Mouse (Mus musculus): ENCODE measurements around the gene Necab2. TPM values are rescaled to one million over a fixed set of nuclear protein-coding genes. Genes with fewer than 3 reads are reported as not detected.

Gene Necab2
- polyA plus RNA-seq, 1 experiment from 2014 or later, result 1.1 TPM

DNA sequence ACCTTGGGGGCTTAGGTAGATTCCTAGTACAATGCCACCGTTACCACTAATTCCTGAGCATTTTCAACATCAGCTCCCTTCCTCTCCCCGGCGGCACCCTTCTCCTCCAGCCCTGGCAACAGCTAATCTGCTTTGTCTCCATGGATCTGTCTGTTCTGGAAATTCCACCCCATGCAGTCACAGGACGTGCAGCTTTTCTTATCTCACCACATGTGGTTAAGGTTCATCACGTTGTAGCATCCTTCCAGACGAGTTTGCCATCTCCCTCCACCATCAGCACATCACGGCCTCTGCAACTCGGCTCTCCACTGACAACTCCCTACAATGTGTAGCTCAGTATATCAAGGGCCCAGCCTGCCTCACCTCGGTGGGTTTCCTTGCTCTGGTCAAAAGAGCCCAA is 59.0 kb downstream of the Necab2 start:
- ATAC-seq (replicated peaks; ENCODE audit: low FRiP score), result no peak
- Histone ChIP-seq H3K27ac (ENCODE audit: low read depth, low read length) (no peak overlapping the region), H3K27me3 (replicated peaks; ENCODE audit: control insufficient read depth, insufficient read depth, low read length) (peaks cover 6% of the 10 kb centered on the region), H3K4me2 (no peak overlapping the region), H3K4me3 (ENCODE audit: low read depth, low read length) (no peak overlapping the region), H3K4me1 (replicated peaks; ENCODE audit: control insufficient read depth, insufficient read depth, low read length) (no peaks in the 10 kb centered on the region), H3K36me3 (ENCODE audit: control insufficient read depth, insufficient read depth, low read length) (peaks cover 23% of the 10 kb centered on the region), H3K9me3 (ENCODE audit: control insufficient read depth, low read length) (no peaks in the 10 kb centered on the region), H3K9ac (ENCODE audit: low read depth, low read length) (no peak overlapping the region)
- 42% methylated on average over 9 of the region's 9 CpGs for WGBS
- DNase-seq (ENCODE audit: low spot score), result no peak

DNA sequence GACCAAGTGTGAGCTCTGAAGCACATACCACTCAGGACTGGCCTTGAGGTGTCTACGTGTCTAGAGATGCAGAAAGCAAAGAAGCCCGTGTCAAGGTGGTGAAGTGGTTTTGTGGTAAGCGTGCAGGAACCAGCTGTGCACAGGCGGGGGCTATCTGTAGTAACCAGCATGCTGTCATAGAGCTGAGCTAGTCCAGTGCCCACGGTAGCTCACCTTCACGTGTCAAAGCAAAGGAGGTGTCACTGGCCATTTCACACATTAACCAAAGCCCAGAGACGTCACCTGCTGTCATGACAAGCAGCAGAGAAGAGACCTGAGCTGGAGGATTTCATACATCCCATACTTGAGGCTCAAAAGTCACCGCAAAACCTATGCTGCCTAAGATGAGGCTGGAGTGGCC is 59.6 kb downstream of the Necab2 start:
- no peak overlapping the region for H3K27ac ChIP-seq (ENCODE audit: low read depth, low read length)
- no peaks in the 10 kb centered on the region for H3K4me1 ChIP-seq (replicated peaks; ENCODE audit: control insufficient read depth, insufficient read depth, low read length)
- DNase-seq (ENCODE audit: low spot score) (no peak), ATAC-seq (replicated peaks; ENCODE audit: low FRiP score) (0 out of 2 replicates have a peak, but pooled peaks have one; percentile 21)
- H3K4me3 ChIP-seq (ENCODE audit: low read depth, low read length), result no peak overlapping the region
- peaks cover 3% of the 10 kb centered on the region; the same call in 1 of the 2 replicates for H3K27me3 ChIP-seq (replicated peaks; ENCODE audit: control insufficient read depth, insufficient read depth, low read length)
- WGBS, result 64% methylated on average over 8 of the region's 8 CpGs
- no peak overlapping the region for H3K9ac ChIP-seq (ENCODE audit: low read depth, low read length)
- no peak overlapping the region for H3K4me2 ChIP-seq
- no peaks in the 10 kb centered on the region for H3K9me3 ChIP-seq (ENCODE audit: control insufficient read depth, low read length)
- peaks cover 27% of the 10 kb centered on the region for H3K36me3 ChIP-seq (ENCODE audit: control insufficient read depth, insufficient read depth, low read length)

DNA sequence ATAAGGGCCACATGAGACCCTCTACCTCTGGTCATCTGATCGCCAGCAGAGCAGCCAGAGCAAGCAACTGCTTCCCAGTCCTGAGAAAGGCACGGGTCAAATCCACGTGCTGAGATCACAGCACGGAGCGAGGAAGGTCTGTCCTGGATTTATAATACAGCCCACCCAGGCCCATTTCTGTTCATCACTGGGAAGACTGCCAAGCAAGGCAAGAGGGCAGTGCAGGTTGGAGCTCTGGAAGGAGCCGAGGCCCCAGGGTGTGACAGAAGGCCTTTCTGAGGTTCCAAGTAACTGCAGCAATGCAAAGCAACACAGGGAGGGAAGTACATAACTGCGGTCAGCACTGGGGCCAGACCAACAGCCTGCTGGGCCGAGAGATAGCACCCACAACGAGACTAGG is 64.0 kb downstream of the Necab2 start:
- Histone ChIP-seq H3K4me3 (ENCODE audit: low read depth, low read length) (no peak overlapping the region), H3K36me3 (ENCODE audit: control insufficient read depth, insufficient read depth, low read length) (peaks cover 60% of the 10 kb centered on the region), H3K9me3 (ENCODE audit: control insufficient read depth, low read length) (no peaks in the 10 kb centered on the region), H3K27me3 (replicated peaks; ENCODE audit: control insufficient read depth, insufficient read depth, low read length) (no peaks in the 10 kb centered on the region), H3K4me2 (no peak overlapping the region), H3K4me1 (replicated peaks; ENCODE audit: control insufficient read depth, insufficient read depth, low read length) (no peaks in the 10 kb centered on the region), H3K27ac (ENCODE audit: low read depth, low read length) (no peak overlapping the region), H3K9ac (ENCODE audit: low read depth, low read length) (no peak overlapping the region)
- no peak for DNase-seq (ENCODE audit: low spot score)
- no peak for ATAC-seq (replicated peaks; ENCODE audit: low FRiP score)
- 85% methylated on average over 9 of the region's 9 CpGs for WGBS

DNA sequence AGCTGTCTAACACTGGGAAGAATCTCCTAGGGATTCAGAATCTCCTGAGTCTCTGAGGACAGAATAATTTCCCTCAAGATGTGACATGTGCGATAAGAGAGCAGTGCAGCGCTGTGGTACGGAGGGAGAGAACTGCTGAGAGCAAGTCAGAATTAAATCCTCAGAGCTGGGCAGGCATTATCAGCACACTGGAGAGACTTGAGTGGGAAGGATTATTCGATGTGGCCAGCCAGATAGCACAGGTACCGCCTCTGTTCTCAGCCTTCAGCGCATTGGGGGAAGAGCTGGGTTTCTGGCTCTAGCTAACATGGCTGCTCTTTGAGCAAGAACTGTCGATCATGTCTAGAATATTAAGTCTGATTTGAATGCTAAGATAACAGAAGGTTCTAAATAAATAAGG is 65.2 kb downstream of the Necab2 start:
- Histone ChIP-seq H3K27ac (ENCODE audit: low read depth, low read length) (no peak overlapping the region), H3K4me1 (replicated peaks; ENCODE audit: control insufficient read depth, insufficient read depth, low read length) (no peaks in the 10 kb centered on the region), H3K9me3 (ENCODE audit: control insufficient read depth, low read length) (no peaks in the 10 kb centered on the region), H3K9ac (ENCODE audit: low read depth, low read length) (no peak overlapping the region), H3K36me3 (ENCODE audit: control insufficient read depth, insufficient read depth, low read length) (peaks cover 65% of the 10 kb centered on the region), H3K27me3 (replicated peaks; ENCODE audit: control insufficient read depth, insufficient read depth, low read length) (no peaks in the 10 kb centered on the region), H3K4me3 (ENCODE audit: low read depth, low read length) (no peak overlapping the region), H3K4me2 (no peak overlapping the region)
- 85% methylated on average over 7 of the region's 7 CpGs for WGBS
- ATAC-seq (replicated peaks; ENCODE audit: low FRiP score) (peak; percentile 22; the same call in 1 of the 2 replicates), DNase-seq (ENCODE audit: low spot score) (no peak)

DNA sequence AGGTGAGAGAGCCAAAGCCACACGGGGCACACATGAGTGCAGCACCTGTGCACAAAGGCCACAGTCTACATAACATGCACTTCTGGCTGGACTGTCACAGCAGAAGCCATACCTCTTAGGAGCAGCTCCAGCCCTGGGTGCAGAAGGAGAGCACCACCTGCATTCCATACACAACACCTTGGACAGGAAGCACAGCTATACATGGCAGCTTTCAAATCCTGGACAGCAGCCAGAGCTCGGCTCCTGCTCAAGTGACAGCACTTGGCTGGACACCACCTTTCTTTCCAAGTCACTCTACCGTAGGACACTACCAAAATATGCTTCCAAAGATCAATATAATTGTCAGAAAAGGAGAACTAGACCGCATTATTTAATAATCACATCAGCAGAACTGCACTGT is 66.9 kb downstream of the Necab2 start:
- no peaks in the 10 kb centered on the region for H3K9me3 ChIP-seq (ENCODE audit: control insufficient read depth, low read length)
- no peaks in the 10 kb centered on the region for H3K4me1 ChIP-seq (replicated peaks; ENCODE audit: control insufficient read depth, insufficient read depth, low read length)
- no peak for DNase-seq (ENCODE audit: low spot score)
- H3K36me3 ChIP-seq (ENCODE audit: control insufficient read depth, insufficient read depth, low read length), result peaks cover 70% of the 10 kb centered on the region
- H3K27ac ChIP-seq (ENCODE audit: low read depth, low read length), result no peak overlapping the region
- H3K4me3 ChIP-seq (ENCODE audit: low read depth, low read length), result no peak overlapping the region
- WGBS, result 92% methylated on average over 4 of the region's 4 CpGs
- no peak for ATAC-seq (replicated peaks; ENCODE audit: low FRiP score)
- H3K9ac ChIP-seq (ENCODE audit: low read depth, low read length), result no peak overlapping the region
- no peaks in the 10 kb centered on the region for H3K27me3 ChIP-seq (replicated peaks; ENCODE audit: control insufficient read depth, insufficient read depth, low read length)
- no peak overlapping the region for H3K4me2 ChIP-seq

DNA sequence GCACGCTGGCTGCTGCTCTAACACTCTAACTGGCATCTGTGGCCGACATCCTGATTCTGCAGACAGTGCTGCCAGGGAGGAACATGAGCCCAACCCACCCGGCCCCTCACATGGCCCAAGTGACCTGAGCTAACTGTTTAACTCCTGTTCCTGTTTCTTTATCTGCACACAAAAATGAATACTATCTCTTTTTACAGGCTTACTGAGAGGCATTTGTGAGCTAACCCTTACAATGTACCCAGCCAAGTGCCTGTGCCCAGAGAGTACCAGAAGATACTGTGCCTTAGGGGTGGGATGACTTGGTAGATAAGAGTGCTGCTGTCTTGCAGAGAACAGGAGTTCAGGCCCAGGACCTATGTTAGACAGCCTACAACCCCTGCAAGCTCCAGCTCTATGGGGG is 68.4 kb downstream of the Necab2 start:
- no peak overlapping the region for H3K4me2 ChIP-seq
- no peaks in the 10 kb centered on the region for H3K27me3 ChIP-seq (replicated peaks; ENCODE audit: control insufficient read depth, insufficient read depth, low read length)
- H3K4me3 ChIP-seq (ENCODE audit: low read depth, low read length), result no peak overlapping the region
- no peaks in the 10 kb centered on the region for H3K9me3 ChIP-seq (ENCODE audit: control insufficient read depth, low read length)
- DNase-seq (ENCODE audit: low spot score), result no peak
- 71% methylated on average over 3 of the region's 3 CpGs for WGBS
- no peaks in the 10 kb centered on the region for H3K4me1 ChIP-seq (replicated peaks; ENCODE audit: control insufficient read depth, insufficient read depth, low read length)
- peak; percentile 73 for ATAC-seq (replicated peaks; ENCODE audit: low FRiP score)
- H3K9ac ChIP-seq (ENCODE audit: low read depth, low read length), result no peak overlapping the region
- no peak overlapping the region for H3K27ac ChIP-seq (ENCODE audit: low read depth, low read length)
- peaks cover 73% of the 10 kb centered on the region for H3K36me3 ChIP-seq (ENCODE audit: control insufficient read depth, insufficient read depth, low read length)

DNA sequence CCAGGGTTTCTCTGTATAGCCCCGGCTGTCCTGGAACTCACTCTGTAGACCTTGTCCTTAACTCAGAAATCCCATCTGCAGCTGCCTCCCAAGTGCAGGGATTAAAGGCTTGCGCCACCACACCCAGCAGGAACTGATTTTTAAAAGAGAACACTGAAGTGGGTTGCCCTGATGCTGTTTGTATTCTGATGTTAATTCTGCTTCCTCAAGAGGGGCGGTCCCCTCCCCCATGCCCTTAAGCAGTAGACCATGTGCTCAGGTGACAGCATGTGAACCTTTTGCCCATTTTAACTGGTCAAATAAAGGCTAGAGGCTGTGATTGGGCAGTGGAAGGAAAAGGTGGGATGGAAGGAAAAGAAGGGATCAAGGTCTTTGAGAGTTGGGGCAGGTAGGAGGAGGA is 69.2 kb downstream of the Necab2 start:
- 90% methylated on average over 3 of the region's 3 CpGs for WGBS
- Histone ChIP-seq H3K27ac (ENCODE audit: low read depth, low read length) (no peak overlapping the region), H3K4me1 (replicated peaks; ENCODE audit: control insufficient read depth, insufficient read depth, low read length) (no peaks in the 10 kb centered on the region), H3K4me3 (ENCODE audit: low read depth, low read length) (no peak overlapping the region), H3K27me3 (replicated peaks; ENCODE audit: control insufficient read depth, insufficient read depth, low read length) (no peaks in the 10 kb centered on the region), H3K36me3 (ENCODE audit: control insufficient read depth, insufficient read depth, low read length) (peaks cover 73% of the 10 kb centered on the region), H3K9me3 (ENCODE audit: control insufficient read depth, low read length) (no peaks in the 10 kb centered on the region), H3K9ac (ENCODE audit: low read depth, low read length) (no peak overlapping the region), H3K4me2 (no peak overlapping the region)
- ATAC-seq (replicated peaks; ENCODE audit: low FRiP score) (no peak), DNase-seq (ENCODE audit: low spot score) (no peak)

DNA sequence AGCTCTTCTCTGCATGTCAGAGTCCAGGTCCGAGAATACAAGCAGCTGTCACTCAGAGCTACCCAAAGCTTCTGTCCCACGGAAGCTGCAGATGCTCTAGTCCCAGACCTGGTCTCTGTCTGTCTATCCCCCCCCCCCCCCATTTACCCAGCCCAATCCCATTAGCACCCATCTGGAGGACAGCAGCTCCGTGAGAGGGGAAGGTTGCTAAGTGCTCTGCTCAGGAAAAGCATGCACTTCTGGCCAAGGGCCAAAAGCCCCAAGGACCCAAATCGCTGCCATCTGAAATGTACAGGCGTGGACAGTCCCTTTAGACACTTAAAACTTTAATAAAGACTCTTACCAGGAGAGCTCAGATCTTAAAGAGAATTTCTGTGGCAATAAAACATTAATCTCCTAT is 70.2 kb downstream of the Necab2 start:
- ATAC-seq (replicated peaks; ENCODE audit: low FRiP score) (no peak), DNase-seq (ENCODE audit: low spot score) (no peak)
- Histone ChIP-seq H3K4me2 (no peak overlapping the region), H3K9me3 (ENCODE audit: control insufficient read depth, low read length) (no peaks in the 10 kb centered on the region), H3K4me3 (ENCODE audit: low read depth, low read length) (no peak overlapping the region), H3K36me3 (ENCODE audit: control insufficient read depth, insufficient read depth, low read length) (peaks cover 76% of the 10 kb centered on the region), H3K27me3 (replicated peaks; ENCODE audit: control insufficient read depth, insufficient read depth, low read length) (no peaks in the 10 kb centered on the region), H3K9ac (ENCODE audit: low read depth, low read length) (no peak overlapping the region), H3K4me1 (replicated peaks; ENCODE audit: control insufficient read depth, insufficient read depth, low read length) (no peaks in the 10 kb centered on the region), H3K27ac (ENCODE audit: low read depth, low read length) (no peak overlapping the region)
- 76% methylated on average over 5 of the region's 5 CpGs for WGBS

DNA sequence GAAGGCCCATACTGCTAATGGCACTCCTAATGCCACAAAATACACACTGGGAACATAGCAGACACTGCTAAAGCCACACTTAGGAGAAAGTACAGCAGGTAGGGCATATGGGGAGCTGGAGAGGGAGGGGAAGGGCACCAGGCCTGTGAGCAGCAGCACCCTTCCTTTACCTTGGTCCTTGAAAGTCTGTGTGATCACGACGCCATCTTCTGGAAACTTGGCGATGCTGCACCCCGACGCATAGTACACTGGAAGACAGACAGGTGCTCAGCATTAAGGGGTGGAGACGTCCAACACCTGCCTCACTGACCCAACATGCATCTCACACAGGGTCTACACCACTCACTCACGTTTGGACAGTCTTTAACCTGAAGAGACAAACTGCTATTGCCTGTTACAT is 73.6 kb downstream of the Necab2 start:
- no peak for ATAC-seq (replicated peaks; ENCODE audit: low FRiP score)

More for the DNA sequence above, 73.6 kb downstream of the Necab2 start:
- H3K4me2 ChIP-seq, result no peak overlapping the region
- 81% methylated on average over 7 of the region's 7 CpGs for WGBS
- H3K36me3 ChIP-seq (ENCODE audit: control insufficient read depth, insufficient read depth, low read length), result peaks cover 71% of the 10 kb centered on the region
- no peak for DNase-seq (ENCODE audit: low spot score)
- no peak overlapping the region for H3K4me3 ChIP-seq (ENCODE audit: low read depth, low read length)
- H3K4me1 ChIP-seq (replicated peaks; ENCODE audit: control insufficient read depth, insufficient read depth, low read length), result no peaks in the 10 kb centered on the region
- H3K27ac ChIP-seq (ENCODE audit: low read depth, low read length), result no peak overlapping the region
- no peaks in the 10 kb centered on the region for H3K27me3 ChIP-seq (replicated peaks; ENCODE audit: control insufficient read depth, insufficient read depth, low read length)
- no peak overlapping the region for H3K9ac ChIP-seq (ENCODE audit: low read depth, low read length)
- no peaks in the 10 kb centered on the region for H3K9me3 ChIP-seq (ENCODE audit: control insufficient read depth, low read length)

Data from liver, embryonic 11.5 days (tissue).